Mouse (Mus musculus) thymus, postnatal 14 days (tissue): ENCODE measurements around the gene Col26a1.

Experiments
- DNase-seq: peaks from one replicate; pipeline ENCODE4 v3.0.0; 2021

Col26a1 gene

GRCm38 (mm10) chr5:136882788-136883439 is at the start of gene Col26a1:
TSS of gene Col26a1 (minus strand) at chr5:136883209.
- DNase-seq: no peak

GRCm38 (mm10) chr5:136931896-136932295 is 48.9 kb upstream of the Col26a1 start:
- DNase-seq: no peak

GRCm38 (mm10) chr5:136929073-136929472 is 46.1 kb upstream of the Col26a1 start:
- DNase-seq: peak; percentile 82

GRCm38 (mm10) chr5:136923751-136924478 is 40.9 kb upstream of the Col26a1 start:
- no peak for DNase-seq

- DNase-seq: no peak
Measured at GRCm38 (mm10) chr5:136922830-136923229, 39.8 kb upstream of the Col26a1 start.

GRCm38 (mm10) chr5:136919546-136920301 is 36.7 kb upstream of the Col26a1 start:
- peak; percentile 18 for DNase-seq

GRCm38 (mm10) chr5:136918655-136919472 is 35.9 kb upstream of the Col26a1 start:
- DNase-seq: peak; percentile 73

GRCm38 (mm10) chr5:136917613-136918242 is 34.7 kb upstream of the Col26a1 start:
- no peak for DNase-seq

GRCm38 (mm10) chr5:136914183-136914582 is 31.2 kb upstream of the Col26a1 start:
- DNase-seq: no peak

- peak; percentile 89 for DNase-seq
Measured at GRCm38 (mm10) chr5:136907991-136908857, 25.2 kb upstream of the Col26a1 start, which contains the start of gene Ift22. TSS of gene Ift22 (plus strand) at chr5:136908150.

GRCm38 (mm10) chr5:136907587-136907986 is 24.6 kb upstream of the Col26a1 start:
- DNase-seq: no peak

- peak; percentile 56 for DNase-seq
Measured at GRCm38 (mm10) chr5:136905630-136906029, 22.6 kb upstream of the Col26a1 start.

- DNase-seq: no peak
Measured at GRCm38 (mm10) chr5:136904621-136905020, 21.6 kb upstream of the Col26a1 start.

GRCm38 (mm10) chr5:136895529-136895963 is 12.5 kb upstream of the Col26a1 start:
- DNase-seq: no peak

- DNase-seq: no peak
Measured at GRCm38 (mm10) chr5:136894840-136895528, 12.0 kb upstream of the Col26a1 start.

- no peak for DNase-seq
Measured at GRCm38 (mm10) chr5:136888539-136889355, 5.7 kb upstream of the Col26a1 start.

GRCm38 (mm10) chr5:136886957-136887356 is 3.9 kb upstream of the Col26a1 start:
- DNase-seq: no peak

- DNase-seq: no peak
Measured at GRCm38 (mm10) chr5:136882055-136882787, 788 bp downstream of the Col26a1 start.
